Mouse (Mus musculus) midbrain, embryonic 12.5 days (tissue): ENCODE data around the gene Rpusd1. TPM values are rescaled to one million over a fixed set of nuclear protein-coding genes. Genes with fewer than 3 reads are reported as not detected.
"Not testable (repeated sequence)": the region's sequence is repeated elsewhere in the genome, so short reads cannot be mapped to it uniquely, and the experiment has no call there.

Experiments used
- ATAC-seq: fragments of 200-750 bp; cut with Nextera tagmentation; 2 replicates; pipeline ENCODE4 v1.8.0; 2017; ENCODE audit warnings: low read depth, moderate TSS enrichment, moderate library complexity; ENCODE audit not compliant: low FRiP score
- H3K27ac ChIP-seq: fragments of 300-500 bp; sonication (generic); replicated peaks from 2 replicates; pipeline ENCODE4 v1.5.1; 2016; ENCODE audit warnings: mild to moderate bottlenecking
- H3K27me3 ChIP-seq: fragments of 300-500 bp; sonication (generic); 2 replicates; pipeline ENCODE4 v1.6.1; 2016; ENCODE audit warnings: mild to moderate bottlenecking
- H3K36me3 ChIP-seq: fragments of 300-500 bp; sonication (generic); 2 replicates; pipeline ENCODE4 v1.6.1; 2016
- H3K4me1 ChIP-seq: fragments of 300-500 bp; sonication (generic); 2 replicates; pipeline ENCODE4 v1.6.1; 2016
- H3K4me2 ChIP-seq: fragments of 300-500 bp; sonication (generic); replicated peaks from 2 replicates; pipeline ENCODE4 v1.6.1; 2016; ENCODE audit warnings: mild to moderate bottlenecking, moderate library complexity
- H3K4me3 ChIP-seq: fragments of 300-500 bp; sonication (generic); 2 replicates; pipeline ENCODE4 v1.5.1; 2016; ENCODE audit warnings: mild to moderate bottlenecking
- H3K9ac ChIP-seq: fragments of 300-500 bp; sonication (generic); replicated peaks from 2 replicates; pipeline ENCODE4 v1.6.1; 2016; ENCODE audit warnings: mild to moderate bottlenecking, moderate library complexity
- H3K9me3 ChIP-seq: fragments of 300-500 bp; sonication (generic); 2 replicates; pipeline ENCODE4 v1.6.1; 2016; ENCODE audit warnings: mild to moderate bottlenecking
- WGBS: fragments of 180-500 bp; shearing (Covaris S2); methylation state at CpG from one replicate; pipeline ENCODE4 v1.1.7; 2016; 5-methylcytosine and 5-hydroxymethylcytosine counted together
- polyA plus RNA-seq: library from polyadenylated mRNA; unstranded; fragments of >200 nt; fragmentation: Nextera tagmentation; extraction: Ambion mirVana; gene quantifications from 2 replicates; pipeline ENCODE4 v1.2.1, GENCODE M21; 2016

The Rpusd1 gene
- polyA plus RNA-seq, 1 experiment from 2014 or later: 19.4 TPM

GRCm38 (mm10) chr17:25741471-25741870, 14.0 kb downstream of the Rpusd1 start:
- H3K4me2 ChIP-seq, H3K4me3 ChIP-seq, H3K9ac ChIP-seq, H3K9me3 ChIP-seq, H3K36me3 ChIP-seq, H3K27me3 ChIP-seq, ATAC-seq, H3K4me1 ChIP-seq, H3K27ac ChIP-seq: not testable (repeated sequence)
- 68% methylated on average over 12 of the region's 12 CpGs for WGBS

- WGBS: 92% methylated on average over 9 of the region's 9 CpGs
- Histone ChIP-seq H3K4me3 (no peak overlapping the region), H3K4me2 (no peak overlapping the region), H3K9me3 (no peaks in the 10 kb centered on the region), H3K4me1 (no peaks in the 10 kb centered on the region), H3K27me3 (peaks cover 9% of the 10 kb centered on the region; the same call in 1 of the 2 replicates), H3K27ac (no peak overlapping the region), H3K9ac (no peak overlapping the region), H3K36me3 (no peaks in the 10 kb centered on the region)
- no peak for ATAC-seq
Observed at GRCm38 (mm10) chr17:25743831-25744230, 16.4 kb downstream of the Rpusd1 start.

GRCm38 (mm10) chr17:25744311-25744710, 16.8 kb downstream of the Rpusd1 start:
- 85% methylated on average over 10 of the region's 10 CpGs for WGBS
- no peak overlapping the region for H3K4me3 ChIP-seq
- H3K27ac ChIP-seq: no peak overlapping the region
- H3K9me3 ChIP-seq: no peaks in the 10 kb centered on the region
- H3K9ac ChIP-seq: no peak overlapping the region
- peaks cover 9% of the 10 kb centered on the region; the same call in 1 of the 2 replicates for H3K27me3 ChIP-seq
- no peak overlapping the region for H3K4me2 ChIP-seq
- no peaks in the 10 kb centered on the region for H3K4me1 ChIP-seq
- H3K36me3 ChIP-seq: no peaks in the 10 kb centered on the region
- ATAC-seq: no peak

DNA sequence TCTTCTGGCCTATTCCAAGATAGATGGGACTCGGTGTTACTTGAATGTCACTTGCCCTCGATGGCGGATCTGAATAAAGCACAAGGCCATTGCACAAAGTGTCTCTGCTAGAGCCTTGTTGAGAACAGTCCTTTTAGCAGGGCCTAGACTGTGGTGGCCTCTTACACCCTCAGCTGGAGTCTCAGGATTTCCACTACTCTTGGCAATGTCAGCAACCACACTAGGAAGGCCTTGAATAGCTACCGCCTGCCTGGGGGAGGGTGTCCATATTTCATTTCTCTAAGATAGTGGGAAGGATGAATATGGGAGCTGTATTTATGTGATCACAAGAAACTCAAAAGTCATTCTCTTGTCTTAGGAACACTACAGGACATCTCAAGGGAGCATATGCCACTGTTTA, 20.8 kb downstream of the Rpusd1 start:
- Histone ChIP-seq H3K36me3 (no peaks in the 10 kb centered on the region), H3K9ac (no peak overlapping the region), H3K9me3 (no peaks in the 10 kb centered on the region), H3K4me1 (no peaks in the 10 kb centered on the region; the same call in 1 of the 2 replicates), H3K4me2 (no peak overlapping the region), H3K4me3 (no peak overlapping the region), H3K27me3 (peaks cover 5% of the 10 kb centered on the region), H3K27ac (no peak overlapping the region)
- ATAC-seq: no peak
- 95% methylated on average over 4 of the region's 4 CpGs for WGBS

DNA sequence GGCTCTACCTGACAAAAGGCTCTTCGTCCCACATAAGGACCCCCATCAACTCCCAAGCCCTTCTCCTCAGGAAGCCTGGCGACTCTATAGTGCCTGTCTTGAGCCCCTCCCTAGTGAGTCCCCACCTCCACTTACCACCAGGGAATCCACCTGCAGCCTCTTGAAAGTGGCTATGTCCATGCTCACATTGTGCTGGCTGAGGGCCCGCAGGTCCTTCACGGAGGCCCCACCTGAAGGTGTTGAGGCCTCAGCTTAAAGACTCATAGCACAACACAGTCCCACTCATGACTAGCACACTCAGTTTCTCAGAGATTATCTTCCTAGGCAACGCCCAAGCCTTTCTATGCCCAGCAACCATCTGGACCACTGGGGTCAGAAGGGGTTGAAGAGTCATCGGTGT, 21.8 kb downstream of the Rpusd1 start:
- H3K9me3 ChIP-seq: no peaks in the 10 kb centered on the region
- peaks cover 4% of the 10 kb centered on the region for H3K27me3 ChIP-seq
- no peaks in the 10 kb centered on the region for H3K36me3 ChIP-seq
- no peaks in the 10 kb centered on the region; the same call in 1 of the 2 replicates for H3K4me1 ChIP-seq
- H3K4me2 ChIP-seq: no peak overlapping the region
- ATAC-seq: no peak
- WGBS: 88% methylated on average over 6 of the region's 6 CpGs
- no peak overlapping the region for H3K4me3 ChIP-seq
- no peak overlapping the region for H3K27ac ChIP-seq
- H3K9ac ChIP-seq: no peak overlapping the region

GRCm38 (mm10) chr17:25751446-25751845, 24.0 kb downstream of the Rpusd1 start:
- Histone ChIP-seq H3K4me2 (no peak overlapping the region), H3K27me3 (peaks cover 2% of the 10 kb centered on the region), H3K4me1 (no peaks in the 10 kb centered on the region; the same call in 1 of the 2 replicates), H3K27ac (no peak overlapping the region), H3K36me3 (no peaks in the 10 kb centered on the region), H3K9me3 (no peaks in the 10 kb centered on the region), H3K9ac (no peak overlapping the region), H3K4me3 (no peak overlapping the region)
- 70% methylated on average over 5 of the region's 5 CpGs for WGBS
- no peak for ATAC-seq

DNA sequence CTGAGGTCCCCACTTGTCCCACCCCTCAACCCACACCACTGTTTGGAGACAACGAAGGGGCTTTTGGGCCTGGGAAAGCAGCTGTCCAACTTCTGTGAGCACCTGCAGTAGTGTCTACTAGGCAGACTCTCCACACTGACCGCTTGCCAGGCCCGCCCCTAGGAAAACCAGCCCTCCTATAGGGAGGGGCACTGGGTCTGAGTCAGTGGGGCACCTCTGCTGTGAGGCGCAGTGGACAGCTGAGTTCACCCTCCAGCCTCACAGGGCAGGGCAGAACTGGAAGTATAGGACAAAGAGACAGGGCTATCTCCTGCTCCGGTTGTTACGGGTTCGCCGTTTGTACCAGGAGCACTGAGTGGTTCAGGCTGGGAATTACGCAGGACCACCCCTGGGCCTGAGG, 26.8 kb downstream of the Rpusd1 start, which contains the start of gene Msln:
Msln (minus strand) TSS at position 138 of the 400 bp plus-strand sequence.
- peaks cover 24% of the 10 kb centered on the region for H3K27me3 ChIP-seq
- H3K4me3 ChIP-seq: no peak within 1 kb of the TSS
- no peaks in the 10 kb centered on the region for H3K36me3 ChIP-seq
- no peak for ATAC-seq
- H3K9ac ChIP-seq: no peak within 1 kb of the TSS
- no peaks in the 10 kb centered on the region for H3K9me3 ChIP-seq
- WGBS: 90% methylated on average over 9 of the region's 9 CpGs
- no peak within 1 kb of the TSS for H3K27ac ChIP-seq
- no peak within 1 kb of the TSS for H3K4me2 ChIP-seq
- no peaks in the 10 kb centered on the region; the same call in 1 of the 2 replicates for H3K4me1 ChIP-seq

GRCm38 (mm10) chr17:25755086-25755485, 27.6 kb downstream of the Rpusd1 start:
- 84% methylated on average over 4 of the region's 4 CpGs for WGBS
- no peaks in the 10 kb centered on the region; the same call in 1 of the 2 replicates for H3K4me1 ChIP-seq
- no peak overlapping the region for H3K4me2 ChIP-seq
- H3K27ac ChIP-seq: no peak overlapping the region
- H3K36me3 ChIP-seq: no peaks in the 10 kb centered on the region
- ATAC-seq: no peak
- no peak overlapping the region for H3K9ac ChIP-seq
- H3K4me3 ChIP-seq: no peak overlapping the region
- H3K27me3 ChIP-seq: peaks cover 32% of the 10 kb centered on the region
- H3K9me3 ChIP-seq: no peaks in the 10 kb centered on the region

GRCm38 (mm10) chr17:25755627-25756377, 28.3 kb downstream of the Rpusd1 start:
- Histone ChIP-seq H3K27ac (no peak overlapping the region), H3K36me3 (no peaks in the 10 kb centered on the region), H3K4me2 (no peak overlapping the region), H3K27me3 (peaks cover 39% of the 10 kb centered on the region), H3K4me3 (no peak overlapping the region), H3K9me3 (no peaks in the 10 kb centered on the region), H3K9ac (no peak overlapping the region), H3K4me1 (no peaks in the 10 kb centered on the region; the same call in 1 of the 2 replicates)
- ATAC-seq: no peak
- 73% methylated on average over 4 of the region's 4 CpGs for WGBS

DNA sequence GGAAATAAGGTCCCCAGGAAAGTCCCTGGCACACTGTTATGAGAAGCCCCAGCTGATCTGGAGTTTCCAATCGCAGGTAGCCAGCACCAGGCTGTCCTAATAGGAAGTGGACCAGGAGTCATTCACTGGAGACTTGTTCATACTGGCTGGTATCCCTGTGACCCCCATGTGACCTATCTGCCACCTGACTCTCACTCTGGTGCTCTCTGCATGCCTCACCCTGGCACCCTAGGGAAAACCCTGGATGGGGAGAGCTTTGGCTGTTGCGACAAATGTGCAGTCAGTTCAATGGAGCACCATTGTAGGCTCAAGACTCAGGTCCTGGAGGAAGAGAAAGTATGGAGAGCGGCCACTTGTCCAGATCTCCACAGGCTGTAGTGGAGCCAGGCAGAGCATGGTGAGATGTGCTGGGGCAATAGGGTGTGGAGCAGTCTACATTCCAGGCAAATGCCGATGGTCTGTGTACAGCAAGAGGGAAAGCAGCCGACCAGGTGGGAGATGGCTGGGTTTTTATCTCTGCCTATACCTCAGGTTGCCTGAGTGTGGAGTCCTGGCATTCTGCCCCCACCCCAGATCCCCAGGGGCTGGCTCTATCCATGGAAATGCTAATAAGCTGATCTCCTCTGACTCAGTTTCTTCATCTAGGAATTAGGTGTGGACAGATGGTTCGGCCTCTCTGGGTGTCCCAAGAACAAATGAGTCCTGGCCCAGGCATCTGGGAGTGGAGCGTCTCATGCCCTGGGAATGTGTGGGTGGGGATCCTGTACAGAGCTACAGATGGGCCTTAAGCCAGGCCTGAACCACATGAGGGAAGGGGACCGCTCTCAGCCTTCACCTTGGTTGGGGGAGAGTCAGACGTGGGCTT, 29.1 kb downstream of the Rpusd1 start:
- H3K4me2 ChIP-seq: no peak overlapping the region
- ATAC-seq: no peak
- WGBS: 83% methylated on average over 9 of the region's 9 CpGs

GRCm38 (mm10) chr17:25757691-25758090, 30.2 kb downstream of the Rpusd1 start:
- Histone ChIP-seq H3K4me3 (no peak overlapping the region), H3K27me3 (peaks cover 39% of the 10 kb centered on the region), H3K36me3 (no peaks in the 10 kb centered on the region), H3K27ac (no peak overlapping the region), H3K9ac (no peak overlapping the region), H3K4me2 (no peak overlapping the region), H3K9me3 (no peaks in the 10 kb centered on the region), H3K4me1 (no peaks in the 10 kb centered on the region)
- no peak for ATAC-seq
- 83% methylated on average over 3 of the region's 3 CpGs for WGBS

More for the DNA sequence above, 29.1 kb downstream of the Rpusd1 start:
- no peak overlapping the region for H3K9ac ChIP-seq
- H3K27me3 ChIP-seq: peaks cover 39% of the 10 kb centered on the region
- no peaks in the 10 kb centered on the region for H3K36me3 ChIP-seq
- no peak overlapping the region for H3K27ac ChIP-seq
- H3K4me3 ChIP-seq: no peak overlapping the region
- H3K4me1 ChIP-seq: no peaks in the 10 kb centered on the region; the same call in 1 of the 2 replicates
- H3K9me3 ChIP-seq: no peaks in the 10 kb centered on the region

- H3K9ac ChIP-seq: no peak overlapping the region
- no peaks in the 10 kb centered on the region for H3K4me1 ChIP-seq
- H3K4me2 ChIP-seq: no peak overlapping the region
- H3K4me3 ChIP-seq: no peak overlapping the region
- no peak overlapping the region for H3K27ac ChIP-seq
- no peak for ATAC-seq
- H3K36me3 ChIP-seq: no peaks in the 10 kb centered on the region
- H3K27me3 ChIP-seq: peaks cover 43% of the 10 kb centered on the region
- 82% methylated on average over 8 of the region's 8 CpGs for WGBS
- H3K9me3 ChIP-seq: no peaks in the 10 kb centered on the region
Observed at GRCm38 (mm10) chr17:25760148-25760547, 32.7 kb downstream of the Rpusd1 start.
